Mouse (Mus musculus) midbrain, embryonic 16.5 days (tissue): ENCODE data around the gene Gm20388. TPM values are rescaled to one million over a fixed set of nuclear protein-coding genes. Genes with fewer than 3 reads are reported as not detected.
A peak's percentile ranks its signal among the peaks of the same experiment; 100 is the strongest.

Experiments used
- ATAC-seq: fragments of 200-750 bp; cut with Nextera tagmentation; 2 replicates; pipeline ENCODE4 v1.8.0; 2017; ENCODE audit warnings: moderate TSS enrichment
- H3K27ac ChIP-seq: fragments of 300-500 bp; sonication (generic); 2 replicates; pipeline ENCODE4 v1.5.1; 2014; ENCODE audit warnings: mild to moderate bottlenecking, low read length, mixed read lengths
- H3K27me3 ChIP-seq: fragments of 300-500 bp; sonication (generic); 2 replicates; pipeline ENCODE4 v1.6.1; 2014; ENCODE audit warnings: low read depth, low read length, mixed read lengths; ENCODE audit not compliant: control insufficient read depth, insufficient read depth
- H3K36me3 ChIP-seq: fragments of 300-500 bp; sonication (generic); 2 replicates; pipeline ENCODE4 v1.6.1; 2014; ENCODE audit warnings: mild to moderate bottlenecking, low read length, moderate library complexity, mixed read lengths; ENCODE audit not compliant: control insufficient read depth, insufficient read depth
- H3K4me1 ChIP-seq: fragments of 300-500 bp; sonication (generic); 2 replicates; pipeline ENCODE4 v1.6.1; 2014; ENCODE audit warnings: mild to moderate bottlenecking, low read length, mixed read lengths; ENCODE audit not compliant: control insufficient read depth, insufficient read depth
- H3K4me2 ChIP-seq: fragments of 300-500 bp; sonication (generic); 2 replicates; pipeline ENCODE4 v1.6.1; 2014; ENCODE audit warnings: mild to moderate bottlenecking, low read length, mixed read lengths
- H3K4me3 ChIP-seq: fragments of 300-500 bp; sonication (generic); 2 replicates; pipeline ENCODE4 v1.5.1; 2014; ENCODE audit warnings: low read depth, mild to moderate bottlenecking, low read length, moderate library complexity, mixed read lengths
- H3K9ac ChIP-seq: fragments of 300-500 bp; sonication (generic); 2 replicates; pipeline ENCODE4 v1.6.1; 2014; ENCODE audit warnings: low read depth, low read length, mixed read lengths
- H3K9me3 ChIP-seq: fragments of 300-500 bp; sonication (generic); replicated peaks from 2 replicates; pipeline ENCODE4 v1.6.1; 2014; ENCODE audit warnings: mild to moderate bottlenecking, low read length, mixed read lengths; ENCODE audit not compliant: control insufficient read depth, poor library complexity, severe bottlenecking
- WGBS: fragments of 180-500 bp; shearing (Covaris S2); extraction: QIAGEN DNeasy Blood & Tissue Kit; methylation state at CpG from one replicate; pipeline ENCODE4 v1.1.7; 2014; 5-methylcytosine and 5-hydroxymethylcytosine counted together
- polyA plus RNA-seq: library from polyadenylated mRNA; unstranded; fragments of >200 nt; fragmentation: Nextera tagmentation; extraction: Ambion mirVana; gene quantifications from 2 replicates; pipeline ENCODE4 v1.2.1, GENCODE M21; 2015

Gene Gm20388
- polyA plus RNA-seq, 1 experiment from 2014 or later = 7.5 TPM

DNA sequence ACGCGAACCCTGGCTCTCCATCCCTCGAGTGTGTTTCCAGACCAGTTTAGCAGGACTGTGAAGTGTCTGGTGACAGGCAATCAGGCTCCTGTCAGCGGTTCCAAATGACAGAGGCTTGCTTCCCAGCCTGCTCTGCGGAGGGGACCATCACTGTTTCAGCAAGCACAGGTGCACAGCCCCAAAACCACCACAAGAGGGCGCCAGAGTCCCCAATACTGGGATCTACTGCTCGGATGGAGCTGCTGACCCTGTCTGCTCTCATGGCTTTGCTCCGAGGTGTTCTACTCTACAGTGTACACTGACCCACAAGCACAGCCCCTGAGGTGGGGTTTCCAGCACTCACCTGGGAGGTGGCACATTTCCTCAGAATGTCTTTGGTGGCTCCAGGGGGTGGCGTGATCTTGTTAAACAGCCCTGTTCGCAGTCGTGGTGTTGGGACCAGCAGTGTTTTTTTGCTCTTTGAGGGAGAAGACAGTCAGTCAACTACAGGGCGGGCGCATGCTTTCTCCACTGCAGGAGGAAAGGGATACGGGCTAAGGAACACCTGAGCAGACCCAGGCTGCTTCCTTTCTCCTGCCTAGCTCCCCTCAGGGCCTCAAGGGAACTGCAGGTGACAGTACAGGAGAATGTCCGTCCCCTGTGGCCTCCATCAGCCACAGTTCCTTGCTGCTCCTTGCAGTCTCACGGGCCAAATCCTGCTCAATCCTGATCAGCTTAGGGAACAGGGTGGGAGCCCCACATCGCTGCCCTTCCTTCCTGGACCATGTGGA, 1193.6 kb downstream of the Gm20388 start:
- H3K36me3 ChIP-seq = peaks cover 16% of the 10 kb centered on the region
- H3K4me2 ChIP-seq = no peak overlapping the region
- no peak overlapping the region for H3K9ac ChIP-seq
- no peak overlapping the region for H3K4me3 ChIP-seq
- H3K27ac ChIP-seq = no peak overlapping the region
- peaks cover 12% of the 10 kb centered on the region for H3K4me1 ChIP-seq
- WGBS = 54% methylated on average over 17 of the region's 17 CpGs
- no peaks in the 10 kb centered on the region for H3K9me3 ChIP-seq
- H3K27me3 ChIP-seq = no peaks in the 10 kb centered on the region
- no peak for ATAC-seq

GRCm38 (mm10) chr8:121107668-121108656, 1197.3 kb downstream of the Gm20388 start, which contains the start of gene Mthfsd:
Gene Mthfsd (minus strand): TSS chr8:121108392.
- 1% methylated on average over 75 of the region's 75 CpGs for WGBS

DNA sequence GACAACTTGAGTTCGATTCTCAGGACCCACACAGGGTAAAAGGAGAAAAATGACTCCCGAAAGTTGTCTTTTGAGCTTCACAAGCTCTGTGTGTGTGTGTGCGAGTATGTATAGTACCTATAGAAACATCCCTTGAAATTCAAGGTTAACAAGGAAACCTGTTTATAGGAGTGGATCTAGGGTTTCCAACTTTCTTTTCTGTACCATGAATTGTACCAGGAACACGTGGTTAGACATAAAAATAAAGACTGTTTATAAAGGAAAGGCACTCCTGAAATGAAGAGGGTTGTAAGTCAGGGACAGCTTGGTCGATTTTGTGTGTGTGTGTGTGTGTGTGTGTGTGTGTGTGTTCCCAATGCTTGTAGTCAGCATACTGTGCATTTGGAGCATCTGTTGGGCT, 1198.0 kb downstream of the Gm20388 start:
- peak overlapping the region; percentile 56 for H3K4me2 ChIP-seq
- peak overlapping the region; percentile 69; the same call in 1 of the 2 replicates for H3K27ac ChIP-seq

More at GRCm38 (mm10) chr8:121107668-121108656, 1197.3 kb downstream of the Gm20388 start, which contains the start of gene Mthfsd:
- H3K4me2 ChIP-seq = peak within 1 kb of the TSS; percentile 78
- H3K4me3 ChIP-seq = peak within 1 kb of the TSS; percentile 63
- no peaks in the 10 kb centered on the region for H3K9me3 ChIP-seq
- H3K27ac ChIP-seq = peak within 1 kb of the TSS; percentile 69
- H3K27me3 ChIP-seq = peaks cover 12% of the 10 kb centered on the region
- peaks cover 12% of the 10 kb centered on the region for H3K4me1 ChIP-seq
- H3K36me3 ChIP-seq = no peaks in the 10 kb centered on the region
- peak within 1 kb of the TSS; percentile 84 for H3K9ac ChIP-seq
- ATAC-seq = peak; percentile 94

DNA sequence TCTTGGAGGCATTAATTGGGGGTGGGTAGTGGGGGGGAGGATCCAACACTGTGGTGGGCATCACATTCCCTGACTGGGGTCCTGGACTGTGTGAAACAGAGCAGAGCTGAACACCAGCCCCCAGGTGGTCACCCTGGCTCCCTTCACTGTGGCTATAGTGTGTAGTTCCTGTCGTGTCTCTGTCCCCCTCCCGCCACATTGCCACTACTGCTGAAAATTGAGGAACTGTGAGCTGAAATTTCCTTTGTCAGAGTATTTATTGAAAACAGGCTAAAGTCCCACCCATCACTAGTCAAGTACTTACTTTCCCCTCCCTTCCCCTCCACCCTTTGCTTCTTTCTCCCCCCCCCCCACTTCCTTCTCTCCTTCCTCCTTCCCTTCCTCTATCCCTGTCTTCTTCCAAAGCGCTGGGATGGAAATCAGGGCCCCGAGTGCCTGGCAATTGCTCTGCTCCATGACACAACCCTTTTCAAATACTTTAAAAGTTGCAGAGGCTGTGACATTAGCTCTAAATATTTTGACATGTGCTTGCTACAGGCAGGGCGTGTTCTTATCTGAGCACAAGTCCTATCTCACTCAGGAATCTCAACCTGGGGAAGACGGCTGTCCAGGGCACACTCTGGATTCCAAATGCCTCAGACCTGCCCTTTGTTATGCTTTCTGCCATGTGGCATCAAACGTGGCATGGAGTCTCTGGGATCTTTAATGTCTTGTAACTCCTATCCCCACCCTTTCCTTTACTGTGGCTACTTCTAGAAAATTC, 1200.7 kb downstream of the Gm20388 start:
- Histone ChIP-seq H3K27me3 (peaks cover 33% of the 10 kb centered on the region), H3K9ac (no peak overlapping the region)
- WGBS = 53% methylated on average over 7 of the region's 7 CpGs

More for the DNA sequence above, 1198.0 kb downstream of the Gm20388 start:
- H3K9ac ChIP-seq = peak overlapping the region; percentile 68
- H3K36me3 ChIP-seq = no peaks in the 10 kb centered on the region
- H3K4me3 ChIP-seq = peak overlapping the region; percentile 63
- H3K27me3 ChIP-seq = peaks cover 15% of the 10 kb centered on the region
- H3K4me1 ChIP-seq = peaks cover 12% of the 10 kb centered on the region
- WGBS = 19% methylated on average over 5 of the region's 5 CpGs
- H3K9me3 ChIP-seq = no peaks in the 10 kb centered on the region
- ATAC-seq = no peak

GRCm38 (mm10) chr8:121113261-121113660, 1202.6 kb downstream of the Gm20388 start:
- H3K9me3 ChIP-seq = no peaks in the 10 kb centered on the region; the same call in 1 of the 2 replicates
- no peaks in the 10 kb centered on the region for H3K36me3 ChIP-seq
- H3K4me1 ChIP-seq = peaks cover 5% of the 10 kb centered on the region; the same call in 1 of the 2 replicates
- peaks cover 51% of the 10 kb centered on the region for H3K27me3 ChIP-seq
- no peak overlapping the region for H3K27ac ChIP-seq
- no peak overlapping the region for H3K9ac ChIP-seq
- no peak overlapping the region for H3K4me3 ChIP-seq
- WGBS = under 1% methylated on average over 21 of the region's 21 CpGs
- H3K4me2 ChIP-seq = 0 out of 2 replicates have a peak overlapping the region, but pooled peaks have one; percentile 16
- ATAC-seq = peak; percentile 63; the same call in 1 of the 2 replicates

More for the DNA sequence above, 1200.7 kb downstream of the Gm20388 start:
- no peak overlapping the region for H3K27ac ChIP-seq
- no peaks in the 10 kb centered on the region for H3K36me3 ChIP-seq
- no peak overlapping the region for H3K4me3 ChIP-seq
- no peak overlapping the region for H3K4me2 ChIP-seq
- peaks cover 14% of the 10 kb centered on the region for H3K4me1 ChIP-seq
- H3K9me3 ChIP-seq = no peaks in the 10 kb centered on the region
- ATAC-seq = no peak

DNA sequence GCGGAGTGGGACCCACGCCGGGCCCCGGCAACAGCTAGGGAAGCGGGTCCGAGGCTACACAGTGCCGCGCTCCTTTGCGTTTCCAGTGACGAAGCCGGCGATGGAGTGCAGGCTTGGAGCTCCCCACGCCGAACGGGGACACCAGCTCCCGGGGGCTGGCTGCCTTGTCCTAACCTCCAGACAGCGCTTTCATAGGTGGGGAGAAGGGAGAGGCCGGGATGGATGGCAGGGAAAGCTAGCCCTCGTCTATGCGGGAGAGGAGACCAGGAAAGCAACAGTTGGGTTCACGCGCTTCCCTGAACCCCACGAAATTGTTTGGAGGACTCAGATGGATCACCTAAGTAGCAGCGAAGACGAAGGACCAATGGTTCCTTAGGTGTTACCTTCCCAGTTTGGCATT, 1204.5 kb downstream of the Gm20388 start:
- under 1% methylated on average over 25 of the region's 25 CpGs for WGBS
- Histone ChIP-seq H3K36me3 (no peaks in the 10 kb centered on the region), H3K9ac (no peak overlapping the region), H3K27ac (no peak overlapping the region), H3K9me3 (no peaks in the 10 kb centered on the region; the same call in 1 of the 2 replicates), H3K4me2 (no peak overlapping the region), H3K4me3 (no peak overlapping the region), H3K27me3 (peaks cover 55% of the 10 kb centered on the region), H3K4me1 (peaks cover 5% of the 10 kb centered on the region; the same call in 1 of the 2 replicates)
- no peak for ATAC-seq

DNA sequence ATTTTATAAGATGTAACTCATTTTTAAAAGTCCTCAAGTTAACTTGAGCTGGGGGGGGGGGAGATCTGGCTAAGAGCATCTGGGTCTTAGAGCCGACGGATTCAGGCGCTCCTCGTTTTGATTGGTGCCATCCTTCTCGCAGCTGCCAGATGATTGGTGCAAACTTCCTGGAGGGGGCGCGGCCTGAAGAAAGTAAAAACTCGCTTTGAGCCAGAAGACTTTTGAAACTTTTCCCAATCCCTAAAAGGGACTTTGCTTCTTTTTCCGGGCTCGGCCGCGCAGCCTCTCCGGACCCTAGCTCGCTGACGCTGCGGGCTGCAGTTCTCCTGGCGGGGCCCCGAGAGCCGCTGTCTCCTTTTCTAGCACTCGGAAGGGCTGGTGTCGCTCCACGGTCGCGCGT, 1205.3 kb downstream of the Gm20388 start, which contains the start of gene Foxc2:
TSS of gene Foxc2 (plus strand) at position 224 of the 400 bp plus-strand sequence.
- no peak for ATAC-seq
- H3K27ac ChIP-seq = no peak within 1 kb of the TSS

More for the DNA sequence above, 1205.3 kb downstream of the Gm20388 start, which contains the start of gene Foxc2:
- WGBS = under 1% methylated on average over 25 of the region's 25 CpGs
- H3K36me3 ChIP-seq = no peaks in the 10 kb centered on the region
- peak within 1 kb of the TSS; percentile 25 for H3K4me3 ChIP-seq
- no peaks in the 10 kb centered on the region; the same call in 1 of the 2 replicates for H3K9me3 ChIP-seq
- H3K4me2 ChIP-seq = peak within 1 kb of the TSS; percentile 51
- H3K27me3 ChIP-seq = peaks cover 58% of the 10 kb centered on the region
- no peak within 1 kb of the TSS for H3K9ac ChIP-seq
- H3K4me1 ChIP-seq = peaks cover 5% of the 10 kb centered on the region; the same call in 1 of the 2 replicates
